Mouse (Mus musculus) midbrain, embryonic 16.5 days (tissue): ENCODE measurements around the gene Vwce. TPM values are rescaled to one million over a fixed set of nuclear protein-coding genes. Genes with fewer than 3 reads are reported as not detected.

Experiments used
- ATAC-seq: fragments of 200-750 bp; cut with Nextera tagmentation; 2 replicates; pipeline ENCODE4 v1.8.0; 2017; ENCODE audit warnings: moderate TSS enrichment
- H3K27ac ChIP-seq: fragments of 300-500 bp; sonication (generic); 2 replicates; pipeline ENCODE4 v1.5.1; 2014; ENCODE audit warnings: mild to moderate bottlenecking, low read length, mixed read lengths
- H3K27me3 ChIP-seq: fragments of 300-500 bp; sonication (generic); 2 replicates; pipeline ENCODE4 v1.6.1; 2014; ENCODE audit warnings: low read depth, low read length, mixed read lengths; ENCODE audit not compliant: control insufficient read depth, insufficient read depth
- H3K36me3 ChIP-seq: fragments of 300-500 bp; sonication (generic); 2 replicates; pipeline ENCODE4 v1.6.1; 2014; ENCODE audit warnings: mild to moderate bottlenecking, low read length, moderate library complexity, mixed read lengths; ENCODE audit not compliant: control insufficient read depth, insufficient read depth
- H3K4me1 ChIP-seq: fragments of 300-500 bp; sonication (generic); 2 replicates; pipeline ENCODE4 v1.6.1; 2014; ENCODE audit warnings: mild to moderate bottlenecking, low read length, mixed read lengths; ENCODE audit not compliant: control insufficient read depth, insufficient read depth
- H3K4me2 ChIP-seq: fragments of 300-500 bp; sonication (generic); 2 replicates; pipeline ENCODE4 v1.6.1; 2014; ENCODE audit warnings: mild to moderate bottlenecking, low read length, mixed read lengths
- H3K4me3 ChIP-seq: fragments of 300-500 bp; sonication (generic); 2 replicates; pipeline ENCODE4 v1.5.1; 2014; ENCODE audit warnings: low read depth, mild to moderate bottlenecking, low read length, moderate library complexity, mixed read lengths
- H3K9ac ChIP-seq: fragments of 300-500 bp; sonication (generic); 2 replicates; pipeline ENCODE4 v1.6.1; 2014; ENCODE audit warnings: low read depth, low read length, mixed read lengths
- H3K9me3 ChIP-seq: fragments of 300-500 bp; sonication (generic); replicated peaks from 2 replicates; pipeline ENCODE4 v1.6.1; 2014; ENCODE audit warnings: mild to moderate bottlenecking, low read length, mixed read lengths; ENCODE audit not compliant: control insufficient read depth, poor library complexity, severe bottlenecking
- WGBS: fragments of 180-500 bp; shearing (Covaris S2); extraction: QIAGEN DNeasy Blood & Tissue Kit; methylation state at CpG from one replicate; pipeline ENCODE4 v1.1.7; 2014; 5-methylcytosine and 5-hydroxymethylcytosine counted together
- polyA plus RNA-seq: library from polyadenylated mRNA; unstranded; fragments of >200 nt; fragmentation: Nextera tagmentation; extraction: Ambion mirVana; gene quantifications from 2 replicates; pipeline ENCODE4 v1.2.1, GENCODE M21; 2015

Gene Vwce
- polyA plus RNA-seq, 1 experiment from 2014 or later: 2.0 TPM

- WGBS: 81% methylated on average over 13 of the region's 13 CpGs
- no peak overlapping the region for H3K9ac ChIP-seq
- peaks cover 10% of the 10 kb centered on the region for H3K36me3 ChIP-seq
- no peaks in the 10 kb centered on the region for H3K27me3 ChIP-seq
- no peak overlapping the region for H3K27ac ChIP-seq
- H3K9me3 ChIP-seq: no peaks in the 10 kb centered on the region
- H3K4me2 ChIP-seq: no peak overlapping the region
- peaks cover 10% of the 10 kb centered on the region; the same call in 1 of the 2 replicates for H3K4me1 ChIP-seq
- no peak for ATAC-seq
- no peak overlapping the region for H3K4me3 ChIP-seq
These were observed 73.3 kb downstream of the Vwce start for GRCm38 (mm10) chr19:10707087-10707875.

GRCm38 (mm10) chr19:10707881-10708280 lies 73.9 kb downstream of the Vwce start:
- no peak for ATAC-seq
- peaks cover 16% of the 10 kb centered on the region for H3K36me3 ChIP-seq
- H3K4me1 ChIP-seq: peaks cover 10% of the 10 kb centered on the region; the same call in 1 of the 2 replicates
- H3K27me3 ChIP-seq: no peaks in the 10 kb centered on the region
- H3K9ac ChIP-seq: no peak overlapping the region
- 97% methylated on average over 1 of the region's 1 CpGs for WGBS
- H3K4me3 ChIP-seq: no peak overlapping the region
- no peak overlapping the region for H3K27ac ChIP-seq
- H3K9me3 ChIP-seq: no peaks in the 10 kb centered on the region
- no peak overlapping the region for H3K4me2 ChIP-seq

GRCm38 (mm10) chr19:10708900-10709299 lies 74.9 kb downstream of the Vwce start:
- Histone ChIP-seq H3K4me1 (peaks cover 10% of the 10 kb centered on the region; the same call in 1 of the 2 replicates), H3K4me2 (no peak overlapping the region), H3K9ac (no peak overlapping the region), H3K4me3 (no peak overlapping the region), H3K36me3 (peaks cover 25% of the 10 kb centered on the region), H3K27me3 (no peaks in the 10 kb centered on the region), H3K27ac (peak overlapping the region; percentile 86), H3K9me3 (no peaks in the 10 kb centered on the region)
- 63% methylated on average over 6 of the region's 6 CpGs for WGBS
- no peak for ATAC-seq

GRCm38 (mm10) chr19:10709360-10710087 lies 75.5 kb downstream of the Vwce start:
- H3K27me3 ChIP-seq: no peaks in the 10 kb centered on the region
- H3K9ac ChIP-seq: peak overlapping the region; percentile 12; the same call in 1 of the 2 replicates
- peak overlapping the region; percentile 86 for H3K27ac ChIP-seq
- WGBS: 11% methylated on average over 8 of the region's 8 CpGs
- H3K36me3 ChIP-seq: peaks cover 26% of the 10 kb centered on the region
- ATAC-seq: peak; percentile 72
- peaks cover 10% of the 10 kb centered on the region; the same call in 1 of the 2 replicates for H3K4me1 ChIP-seq
- H3K4me2 ChIP-seq: no peak overlapping the region
- H3K9me3 ChIP-seq: no peaks in the 10 kb centered on the region
- no peak overlapping the region for H3K4me3 ChIP-seq

- H3K27me3 ChIP-seq: no peaks in the 10 kb centered on the region
- no peak overlapping the region for H3K9ac ChIP-seq
- peaks cover 10% of the 10 kb centered on the region; the same call in 1 of the 2 replicates for H3K4me1 ChIP-seq
- no peak overlapping the region for H3K4me2 ChIP-seq
- 57% methylated on average over 9 of the region's 9 CpGs for WGBS
- no peaks in the 10 kb centered on the region for H3K9me3 ChIP-seq
- peaks cover 26% of the 10 kb centered on the region for H3K36me3 ChIP-seq
- no peak overlapping the region for H3K4me3 ChIP-seq
- ATAC-seq: peak; percentile 43
- peak overlapping the region; percentile 86 for H3K27ac ChIP-seq
These were observed 76.1 kb downstream of the Vwce start for GRCm38 (mm10) chr19:10710088-10710511.

GRCm38 (mm10) chr19:10710751-10711150 lies 76.7 kb downstream of the Vwce start:
- Histone ChIP-seq H3K4me3 (no peak overlapping the region), H3K9ac (no peak overlapping the region), H3K27ac (0 out of 2 replicates have a peak overlapping the region, but pooled peaks have one; percentile 12), H3K4me1 (peaks cover 7% of the 10 kb centered on the region; the same call in 1 of the 2 replicates), H3K4me2 (no peak overlapping the region), H3K9me3 (no peaks in the 10 kb centered on the region), H3K36me3 (peaks cover 26% of the 10 kb centered on the region), H3K27me3 (no peaks in the 10 kb centered on the region)
- no peak for ATAC-seq
- 90% methylated on average over 4 of the region's 4 CpGs for WGBS

- WGBS: 91% methylated on average over 7 of the region's 7 CpGs
- no peak overlapping the region for H3K4me3 ChIP-seq
- peaks cover 26% of the 10 kb centered on the region for H3K36me3 ChIP-seq
- H3K27me3 ChIP-seq: no peaks in the 10 kb centered on the region
- no peak overlapping the region for H3K9ac ChIP-seq
- H3K4me2 ChIP-seq: no peak overlapping the region
- H3K27ac ChIP-seq: no peak overlapping the region
- no peaks in the 10 kb centered on the region for H3K9me3 ChIP-seq
- H3K4me1 ChIP-seq: peaks cover 7% of the 10 kb centered on the region; the same call in 1 of the 2 replicates
- ATAC-seq: no peak
These were observed 78.2 kb downstream of the Vwce start for GRCm38 (mm10) chr19:10712194-10712593.

GRCm38 (mm10) chr19:10712646-10713045 lies 78.6 kb downstream of the Vwce start:
- no peaks in the 10 kb centered on the region for H3K9me3 ChIP-seq
- H3K4me1 ChIP-seq: peaks cover 7% of the 10 kb centered on the region; the same call in 1 of the 2 replicates
- H3K4me3 ChIP-seq: no peak overlapping the region
- WGBS: 96% methylated on average over 12 of the region's 12 CpGs
- H3K36me3 ChIP-seq: peaks cover 26% of the 10 kb centered on the region
- H3K27me3 ChIP-seq: no peaks in the 10 kb centered on the region
- H3K9ac ChIP-seq: no peak overlapping the region
- no peak overlapping the region for H3K4me2 ChIP-seq
- ATAC-seq: no peak
- H3K27ac ChIP-seq: no peak overlapping the region

GRCm38 (mm10) chr19:10713551-10713950 lies 79.5 kb downstream of the Vwce start:
- H3K4me2 ChIP-seq: no peak overlapping the region
- peaks cover 7% of the 10 kb centered on the region; the same call in 1 of the 2 replicates for H3K4me1 ChIP-seq
- no peak for ATAC-seq
- no peaks in the 10 kb centered on the region for H3K27me3 ChIP-seq
- no peaks in the 10 kb centered on the region for H3K9me3 ChIP-seq
- H3K36me3 ChIP-seq: peaks cover 23% of the 10 kb centered on the region
- 97% methylated on average over 10 of the region's 10 CpGs for WGBS
- no peak overlapping the region for H3K27ac ChIP-seq
- no peak overlapping the region for H3K9ac ChIP-seq
- H3K4me3 ChIP-seq: no peak overlapping the region
